Mouse (Mus musculus) bone marrow macrophage, adult 2 months (primary cell): Measurements from ENCODE around the gene Exoc3. TPM values are rescaled to one million over a fixed set of nuclear protein-coding genes. Genes with fewer than 3 reads are reported as not detected.
A peak's percentile ranks its signal among the peaks of the same experiment; 100 is the strongest.

Experiments
- H3K27ac ChIP-seq: 2 replicates; pipeline ENCODE4 v1.5.1; 2012; ENCODE audit warnings: low read depth, low read length; ENCODE audit not compliant: insufficient read depth
- H3K4me1 ChIP-seq: 2 replicates; pipeline ENCODE4 v1.6.1; 2012; ENCODE audit warnings: low read length; ENCODE audit not compliant: control insufficient read depth, insufficient read depth
- H3K4me3 ChIP-seq: 2 replicates; pipeline ENCODE4 v1.5.1; 2012; ENCODE audit warnings: mild to moderate bottlenecking, low read length, moderate library complexity; ENCODE audit not compliant: insufficient read depth
- CTCF ChIP-seq: IDR thresholded peaks from 2 replicates; pipeline ENCODE4 v1.5.1; 2012; ENCODE audit warnings: low read depth, mild to moderate bottlenecking, low read length, moderate library complexity
- POLR2A ChIP-seq: IDR thresholded peaks from 2 replicates; pipeline ENCODE4 v1.6.1; 2012; ENCODE audit warnings: mild to moderate bottlenecking, low read depth, low read length, borderline replicate concordance
- polyA plus RNA-seq: library from polyadenylated mRNA; stranded (reverse); fragments of >200 nt; gene quantifications from 2 replicates; pipeline ENCODE4 v1.2.4, GENCODE M21; 2012; ENCODE audit not compliant: missing spikeins, insufficient read depth, insufficient read length

Gene Exoc3
- 84.9 and 91.7 TPM in 2 replicates for polyA plus RNA-seq

- TF ChIP-seq CTCF (no peak), POLR2A (no peak; the same call in 1 of the 2 replicates)
These were observed at the start of gene Exoc3 for GRCm38 (mm10) chr13:74208317-74208985. TSS of gene Exoc3 (minus strand) at chr13:74208732.

GRCm38 (mm10) chr13:74246494-74246893, 38.0 kb upstream of the Exoc3 start:
- Histone ChIP-seq H3K4me3 (no peak overlapping the region), H3K4me1 (peaks cover 22% of the 10 kb centered on the region), H3K27ac (peak overlapping the region; percentile 68)
- TF ChIP-seq POLR2A = no peak
- TF ChIP-seq CTCF = no peak

More at GRCm38 (mm10) chr13:74208317-74208985, at the start of gene Exoc3:
- peaks cover 25% of the 10 kb centered on the region for H3K4me1 ChIP-seq
- H3K27ac ChIP-seq = peak within 1 kb of the TSS; percentile 91
- peak within 1 kb of the TSS; percentile 88 for H3K4me3 ChIP-seq

GRCm38 (mm10) chr13:74245899-74246231, 37.3 kb upstream of the Exoc3 start:
- Histone ChIP-seq H3K4me3 (peak overlapping the region; percentile 19), H3K4me1 (peaks cover 22% of the 10 kb centered on the region), H3K27ac (peak overlapping the region; percentile 68)
- TF ChIP-seq POLR2A = no peak
- no peak for TF ChIP-seq CTCF

GRCm38 (mm10) chr13:74245214-74245898, 36.8 kb upstream of the Exoc3 start:
- H3K27ac ChIP-seq = peak overlapping the region; percentile 80
- TF ChIP-seq POLR2A (no peak), CTCF (no peak)
- H3K4me1 ChIP-seq = peaks cover 22% of the 10 kb centered on the region
- peak overlapping the region; percentile 19 for H3K4me3 ChIP-seq

GRCm38 (mm10) chr13:74237574-74237973, 29.0 kb upstream of the Exoc3 start:
- H3K4me3 ChIP-seq = no peak overlapping the region
- no peak for TF ChIP-seq POLR2A
- TF ChIP-seq CTCF = no peak
- no peaks in the 10 kb centered on the region for H3K4me1 ChIP-seq
- no peak overlapping the region for H3K27ac ChIP-seq

- no peak for TF ChIP-seq CTCF
- TF ChIP-seq POLR2A = no peak
- Histone ChIP-seq H3K4me1 (peaks cover 7% of the 10 kb centered on the region), H3K27ac (peak overlapping the region; percentile 56), H3K4me3 (no peak overlapping the region)
These were observed 12.1 kb upstream of the Exoc3 start for GRCm38 (mm10) chr13:74220659-74221058.

- peaks cover 7% of the 10 kb centered on the region for H3K4me1 ChIP-seq
- TF ChIP-seq CTCF = no peak
- TF ChIP-seq POLR2A = no peak
- no peak overlapping the region for H3K4me3 ChIP-seq
These were observed 9.9 kb upstream of the Exoc3 start for GRCm38 (mm10) chr13:74218441-74218840.

GRCm38 (mm10) chr13:74208986-74209345, 434 bp upstream of the Exoc3 start:
- peak overlapping the region; percentile 88 for H3K4me3 ChIP-seq
- TF ChIP-seq CTCF (no peak), POLR2A (no peak)
- H3K4me1 ChIP-seq = peaks cover 25% of the 10 kb centered on the region
- peak overlapping the region; percentile 91 for H3K27ac ChIP-seq

More at GRCm38 (mm10) chr13:74218441-74218840, 9.9 kb upstream of the Exoc3 start:
- H3K27ac ChIP-seq = no peak overlapping the region

- Histone ChIP-seq H3K27ac (no peak overlapping the region), H3K4me1 (no peaks in the 10 kb centered on the region), H3K4me3 (no peak overlapping the region)
- TF ChIP-seq CTCF (no peak), POLR2A (no peak)
These were observed 12.1 kb downstream of the Exoc3 start for GRCm38 (mm10) chr13:74196451-74196850.

- Histone ChIP-seq H3K4me1 (no peaks in the 10 kb centered on the region), H3K27ac (no peak overlapping the region), H3K4me3 (no peak overlapping the region)
- TF ChIP-seq CTCF (no peak), POLR2A (no peak)
These were observed 15.9 kb downstream of the Exoc3 start for GRCm38 (mm10) chr13:74192613-74193012.
